Mouse (Mus musculus): ENCODE measurements at regions not wholly inside any gene's neighbourhood (a gene's known extent, or its start where the extent isn't known, plus 50 kb on each side); places are given as distances from the start of the nearest gene placed in this dataset.

- DNase-seq: no peak
Measured at GRCm38 (mm10) chr2:170294657-170295056, 133.0 kb downstream of the Bcas1 start.

GRCm38 (mm10) chr2:170291841-170292655 lies 135.6 kb downstream of the Bcas1 start:
- DNase-seq: no peak

GRCm38 (mm10) chr2:170289378-170289960 lies 138.2 kb downstream of the Bcas1 start:
- no peak for DNase-seq

- DNase-seq: no peak
Measured at GRCm38 (mm10) chr2:170288787-170289186, 138.9 kb downstream of the Bcas1 start.

GRCm38 (mm10) chr2:170288196-170288595 lies 139.4 kb downstream of the Bcas1 start:
- no peak for DNase-seq

- DNase-seq: peak; percentile 18 to 19
Measured at GRCm38 (mm10) chr2:170287301-170287885, 139.5 kb upstream of the Zfp217 start.

- DNase-seq: no peak
Measured at GRCm38 (mm10) chr2:170286773-170287172, 138.9 kb upstream of the Zfp217 start.

- no peak for DNase-seq
Measured at GRCm38 (mm10) chr2:170282463-170282862, 134.6 kb upstream of the Zfp217 start.

- DNase-seq: no peak
Measured at GRCm38 (mm10) chr2:170281311-170282008, 133.6 kb upstream of the Zfp217 start.

GRCm38 (mm10) chr2:170280733-170281132 lies 132.8 kb upstream of the Zfp217 start:
- DNase-seq: no peak

- no peak for DNase-seq
Measured at GRCm38 (mm10) chr2:170277896-170278295, 130.0 kb upstream of the Zfp217 start.

- DNase-seq: no peak
Measured at GRCm38 (mm10) chr2:170277182-170277767, 129.4 kb upstream of the Zfp217 start.

- DNase-seq: no peak
Measured at GRCm38 (mm10) chr2:170275687-170276086, 127.8 kb upstream of the Zfp217 start.

GRCm38 (mm10) chr2:170269926-170270577 lies 122.1 kb upstream of the Zfp217 start:
- no peak for DNase-seq

- no peak for DNase-seq
Measured at GRCm38 (mm10) chr2:170268080-170268479, 120.2 kb upstream of the Zfp217 start.

GRCm38 (mm10) chr2:170267152-170267551 lies 119.2 kb upstream of the Zfp217 start:
- no peak for DNase-seq

GRCm38 (mm10) chr2:170266407-170267101 lies 118.7 kb upstream of the Zfp217 start:
- DNase-seq: peak in 1 of 2 experiments; percentile 21

- DNase-seq: no peak
Measured at GRCm38 (mm10) chr2:170263594-170263993, 115.7 kb upstream of the Zfp217 start.

- DNase-seq: no peak
Measured at GRCm38 (mm10) chr2:170261191-170261590, 113.3 kb upstream of the Zfp217 start.

- no peak for DNase-seq
Measured at GRCm38 (mm10) chr2:170259662-170260457, 112.0 kb upstream of the Zfp217 start.

GRCm38 (mm10) chr2:170258367-170258766 lies 110.5 kb upstream of the Zfp217 start:
- no peak for DNase-seq

All from cerebellum, postnatal 25 days (tissue).